Mouse (Mus musculus): ENCODE data around the gene Smco4. TPM values are rescaled to one million over a fixed set of nuclear protein-coding genes. Genes with fewer than 3 reads are reported as not detected.

Smco4 gene
- polyA plus RNA-seq, 1 experiment = 23.8 TPM

- H3K79me3 ChIP-seq (ENCODE audit: low read depth) = no peaks in the 10 kb centered on the region
- H3K27me3 ChIP-seq (ENCODE audit: control insufficient read depth, insufficient read depth, insufficient read length) = no peaks in the 10 kb centered on the region
- H3ac ChIP-seq (ENCODE audit: control insufficient read depth, insufficient read length, low read depth) = no peak overlapping the region
- no peaks in the 10 kb centered on the region for H3K36me3 ChIP-seq (ENCODE audit: control insufficient read depth, insufficient read depth)
- TF ChIP-seq MYOG (IDR thresholded peaks at IDR 0.05; ENCODE audit: control insufficient read depth, extremely low read depth, insufficient read length) (no peak), MAX (IDR thresholded peaks at IDR 0.05) (no peak), CTCF (IDR thresholded peaks at IDR 0.05; ENCODE audit: control insufficient read depth, insufficient read depth, insufficient read length) (no peak)
- no peaks in the 10 kb centered on the region for H3K79me2 ChIP-seq (ENCODE audit: control insufficient read depth, insufficient read depth)
- H3K4me3 ChIP-seq (ENCODE audit: insufficient read depth, poor library complexity, severe bottlenecking) = no peak overlapping the region
These were observed 5.4 kb upstream of the Smco4 start for GRCm38 (mm10) chr9:15487682-15488424.

- Histone ChIP-seq H3K4me3 (ENCODE audit: insufficient read depth, poor library complexity, severe bottlenecking) (no peak overlapping the region), H3K27me3 (ENCODE audit: control insufficient read depth, insufficient read depth, insufficient read length) (no peaks in the 10 kb centered on the region), H3ac (ENCODE audit: control insufficient read depth, insufficient read length, low read depth) (no peak overlapping the region), H3K79me3 (ENCODE audit: low read depth) (no peaks in the 10 kb centered on the region), H3K36me3 (ENCODE audit: control insufficient read depth, insufficient read depth) (no peaks in the 10 kb centered on the region), H3K79me2 (ENCODE audit: control insufficient read depth, insufficient read depth) (peaks cover 4% of the 10 kb centered on the region)
- TF ChIP-seq CEBPB (IDR thresholded peaks at IDR 0.05; ENCODE audit: low read depth) = no peak
- no peak for TF ChIP-seq CTCF (IDR thresholded peaks at IDR 0.05; ENCODE audit: control insufficient read depth, insufficient read depth, insufficient read length)
- TF ChIP-seq MYOG (IDR thresholded peaks at IDR 0.05; ENCODE audit: control insufficient read depth, extremely low read depth, insufficient read length) = no peak
- TF ChIP-seq MAX (IDR thresholded peaks at IDR 0.05) = no peak
- TF ChIP-seq MYOD1 (IDR thresholded peaks at IDR 0.05; ENCODE audit: control insufficient read depth, insufficient read length, low read depth) = no peak
These were observed 3.9 kb upstream of the Smco4 start for GRCm38 (mm10) chr9:15489293-15489692.

GRCm38 (mm10) chr9:15490331-15491100, 2.7 kb upstream of the Smco4 start:
- Histone ChIP-seq H3K27me3 (ENCODE audit: control insufficient read depth, insufficient read depth, insufficient read length) (no peaks in the 10 kb centered on the region), H3ac (ENCODE audit: control insufficient read depth, insufficient read length, low read depth) (no peak overlapping the region), H3K4me3 (ENCODE audit: insufficient read depth, poor library complexity, severe bottlenecking) (no peak overlapping the region), H3K79me2 (ENCODE audit: control insufficient read depth, insufficient read depth) (peaks cover 12% of the 10 kb centered on the region), H3K36me3 (ENCODE audit: control insufficient read depth, insufficient read depth) (no peaks in the 10 kb centered on the region), H3K79me3 (ENCODE audit: low read depth) (peaks cover 2% of the 10 kb centered on the region)
- TF ChIP-seq FOSL1 (IDR thresholded peaks at IDR 0.05; ENCODE audit: insufficient read depth, low read length, poor library complexity, severe bottlenecking) (no peak), MYOG (IDR thresholded peaks at IDR 0.05; ENCODE audit: control insufficient read depth, extremely low read depth, insufficient read length) (no peak), MYOD1 (IDR thresholded peaks at IDR 0.05; ENCODE audit: control insufficient read depth, insufficient read length, low read depth) (no peak), CEBPB (IDR thresholded peaks at IDR 0.05; ENCODE audit: low read depth) (no peak), MAX (IDR thresholded peaks at IDR 0.05) (no peak), USF1 (IDR thresholded peaks at IDR 0.05; ENCODE audit: low read depth) (no peak), CTCF (IDR thresholded peaks at IDR 0.05; ENCODE audit: control insufficient read depth, insufficient read depth, insufficient read length) (no peak)

DNA sequence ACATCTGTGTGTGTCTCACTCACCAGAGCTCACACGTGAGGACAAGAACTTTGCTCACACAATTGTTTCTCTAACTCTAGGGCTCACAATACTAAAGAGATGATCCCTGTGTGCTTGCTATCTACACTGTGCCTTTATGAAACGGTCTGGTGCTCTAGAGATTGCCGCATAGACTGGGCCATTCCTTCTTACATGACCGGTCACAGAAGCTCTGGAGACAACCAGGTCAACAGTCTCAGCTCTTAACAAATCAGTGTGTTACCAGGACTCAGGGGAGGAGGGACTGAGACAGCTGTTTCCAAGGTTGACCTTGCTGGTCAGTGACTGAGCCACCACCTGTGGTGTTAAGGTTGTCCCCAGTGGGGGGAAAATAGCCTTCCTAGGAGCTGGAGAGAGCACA, 1.5 kb upstream of the Smco4 start:
- Histone ChIP-seq H3K27me3 (ENCODE audit: control insufficient read depth, insufficient read depth, insufficient read length) (no peaks in the 10 kb centered on the region), H3K36me3 (ENCODE audit: control insufficient read depth, insufficient read depth) (no peaks in the 10 kb centered on the region), H3ac (ENCODE audit: control insufficient read depth, insufficient read length, low read depth) (no peak overlapping the region), H3K4me3 (ENCODE audit: insufficient read depth, poor library complexity, severe bottlenecking) (no peak overlapping the region), H3K79me3 (ENCODE audit: low read depth) (peaks cover 2% of the 10 kb centered on the region), H3K79me2 (ENCODE audit: control insufficient read depth, insufficient read depth) (peaks cover 12% of the 10 kb centered on the region)
- TF ChIP-seq MYOD1 (IDR thresholded peaks at IDR 0.05; ENCODE audit: control insufficient read depth, insufficient read length, low read depth) (no peak), CTCF (IDR thresholded peaks at IDR 0.05; ENCODE audit: control insufficient read depth, insufficient read depth, insufficient read length) (no peak), USF1 (IDR thresholded peaks at IDR 0.05; ENCODE audit: low read depth) (no peak), CEBPB (IDR thresholded peaks at IDR 0.05; ENCODE audit: low read depth) (no peak), FOSL1 (IDR thresholded peaks at IDR 0.05; ENCODE audit: insufficient read depth, low read length, poor library complexity, severe bottlenecking) (no peak), MYOG (IDR thresholded peaks at IDR 0.05; ENCODE audit: control insufficient read depth, extremely low read depth, insufficient read length) (no peak), MAX (IDR thresholded peaks at IDR 0.05) (no peak)

DNA sequence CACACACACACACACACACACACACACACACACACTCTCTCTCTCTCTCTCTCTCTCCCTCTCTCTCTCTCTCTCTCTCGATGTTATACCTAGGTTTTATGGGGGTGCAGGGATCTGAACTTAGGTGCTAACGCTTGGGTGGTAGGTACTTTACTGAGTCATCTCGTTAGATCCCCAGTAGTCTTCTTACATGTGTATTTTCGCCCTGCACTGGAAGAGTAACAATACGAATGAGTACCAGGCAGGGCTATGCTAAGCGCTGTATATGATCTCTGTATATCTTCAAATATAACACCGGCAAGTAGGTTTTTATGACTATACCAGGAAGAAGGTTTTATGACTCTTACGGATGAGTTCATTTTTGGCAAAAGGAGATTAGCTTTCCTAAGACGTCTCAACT, 831 bp upstream of the Smco4 start:
- Histone ChIP-seq H3ac (ENCODE audit: control insufficient read depth, insufficient read length, low read depth) (no peak overlapping the region), H3K79me2 (ENCODE audit: control insufficient read depth, insufficient read depth) (peaks cover 12% of the 10 kb centered on the region), H3K4me3 (ENCODE audit: insufficient read depth, poor library complexity, severe bottlenecking) (no peak overlapping the region), H3K27me3 (ENCODE audit: control insufficient read depth, insufficient read depth, insufficient read length) (no peaks in the 10 kb centered on the region), H3K79me3 (ENCODE audit: low read depth) (peaks cover 2% of the 10 kb centered on the region), H3K36me3 (ENCODE audit: control insufficient read depth, insufficient read depth) (no peaks in the 10 kb centered on the region)
- TF ChIP-seq FOSL1 (IDR thresholded peaks at IDR 0.05; ENCODE audit: insufficient read depth, low read length, poor library complexity, severe bottlenecking) (no peak), USF1 (IDR thresholded peaks at IDR 0.05; ENCODE audit: low read depth) (no peak), MYOD1 (IDR thresholded peaks at IDR 0.05; ENCODE audit: control insufficient read depth, insufficient read length, low read depth) (no peak), CEBPB (IDR thresholded peaks at IDR 0.05; ENCODE audit: low read depth) (no peak), CTCF (IDR thresholded peaks at IDR 0.05; ENCODE audit: control insufficient read depth, insufficient read depth, insufficient read length) (no peak), MAX (IDR thresholded peaks at IDR 0.05) (no peak), MYOG (IDR thresholded peaks at IDR 0.05; ENCODE audit: control insufficient read depth, extremely low read depth, insufficient read length) (no peak)

Data from C2C12 (cell line).